Mouse (Mus musculus): ENCODE data around the gene Kbtbd4.

GRCm38 (mm10) chr2:90879419-90879818 is 25.1 kb upstream of the Kbtbd4 start:
- TF ChIP-seq GATA1 (IDR thresholded peaks at IDR 0.05; ENCODE audit: borderline replicate concordance, low read length) (no peak), FLI1 (IDR thresholded peaks at IDR 0.05; ENCODE audit: low read length) (no peak)
